Mouse (Mus musculus) testis, postnatal 14 days (tissue): Measurements from ENCODE around the gene Cdc42ep4.

Source experiments
- DNase-seq: peaks from one replicate; pipeline ENCODE4 v3.0.0; 2021; ENCODE audit warnings: low spot score

The Cdc42ep4 gene

DNA sequence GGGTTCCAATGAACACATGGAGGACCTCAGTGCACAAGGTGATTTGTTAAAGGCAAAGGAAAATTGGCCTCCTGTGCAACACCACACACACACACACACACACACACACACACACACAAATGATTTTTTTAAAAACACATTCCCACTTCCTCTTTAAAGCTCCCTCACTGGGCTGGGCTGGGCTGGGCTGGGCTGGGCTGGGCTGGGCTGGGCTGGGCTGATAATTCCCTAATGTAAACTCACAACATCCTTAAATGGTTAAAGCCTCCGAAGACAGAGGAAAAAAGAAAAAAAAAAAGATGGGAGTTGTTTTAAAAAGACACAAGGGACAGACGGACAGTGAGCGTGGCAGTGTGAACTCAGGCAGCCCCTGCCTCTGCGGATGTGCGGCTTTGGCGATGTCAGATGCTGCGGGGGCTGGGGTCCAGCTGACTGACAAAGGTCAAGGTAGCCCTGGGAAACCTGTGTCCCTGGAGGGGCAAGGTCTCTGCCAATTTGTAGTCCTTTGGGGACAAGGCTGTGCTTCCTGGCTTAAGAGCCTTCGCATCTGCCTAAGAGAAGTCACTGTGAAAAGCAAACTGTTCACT lies 26.3 kb upstream of the Cdc42ep4 start:
- no peak for DNase-seq

DNA sequence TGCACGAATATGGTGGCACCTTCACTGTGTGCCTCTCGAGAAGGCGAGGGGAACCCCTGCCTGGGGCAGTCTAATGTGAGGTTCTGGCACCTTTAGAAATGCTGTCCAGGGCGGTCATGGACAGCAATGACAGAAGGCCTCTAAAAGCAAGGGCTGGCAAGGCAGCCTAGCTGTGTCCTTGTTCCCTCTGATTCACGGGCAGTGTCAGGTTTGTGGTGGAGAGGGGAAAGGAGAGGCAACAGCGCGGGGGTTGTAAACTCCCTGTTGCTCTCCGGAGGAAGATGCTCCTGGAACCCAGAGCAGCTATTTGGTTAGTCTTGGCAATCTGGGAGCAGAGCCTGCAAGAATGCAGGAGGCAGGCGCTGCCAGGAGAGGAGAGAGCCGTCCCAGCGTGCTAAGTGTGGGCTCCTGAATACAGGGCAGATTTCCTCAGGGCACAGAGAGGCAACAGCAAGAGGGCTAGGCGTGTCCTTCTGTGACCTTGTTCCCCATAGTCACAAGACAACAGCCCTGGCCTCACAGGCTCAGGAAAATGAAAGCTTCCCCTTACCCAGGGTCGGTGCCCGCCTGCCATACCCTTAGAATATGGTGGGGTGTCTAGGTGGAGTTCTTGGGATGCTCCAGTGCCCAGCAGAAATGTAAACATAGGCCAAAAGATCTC lies 25.3 kb upstream of the Cdc42ep4 start:
- no peak for DNase-seq

DNA sequence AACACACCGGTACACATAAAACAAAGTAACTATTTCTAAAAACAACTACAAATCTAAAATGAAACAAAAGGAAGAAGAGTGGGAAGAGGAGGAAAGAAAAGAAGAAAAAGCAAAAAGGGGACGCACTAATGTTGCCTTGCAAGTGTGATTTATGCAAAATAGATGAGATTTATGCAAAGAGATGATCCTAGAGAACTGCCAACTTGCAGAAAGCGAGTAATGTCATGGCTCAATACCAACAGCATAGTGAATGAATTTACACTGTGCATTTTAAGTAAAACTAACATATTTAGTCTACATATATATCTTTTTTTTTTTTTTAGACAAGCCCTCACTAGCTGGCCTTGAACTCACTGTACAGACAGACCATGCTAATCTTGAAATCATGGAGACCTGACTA lies 23.1 kb upstream of the Cdc42ep4 start:
- no peak for DNase-seq

DNA sequence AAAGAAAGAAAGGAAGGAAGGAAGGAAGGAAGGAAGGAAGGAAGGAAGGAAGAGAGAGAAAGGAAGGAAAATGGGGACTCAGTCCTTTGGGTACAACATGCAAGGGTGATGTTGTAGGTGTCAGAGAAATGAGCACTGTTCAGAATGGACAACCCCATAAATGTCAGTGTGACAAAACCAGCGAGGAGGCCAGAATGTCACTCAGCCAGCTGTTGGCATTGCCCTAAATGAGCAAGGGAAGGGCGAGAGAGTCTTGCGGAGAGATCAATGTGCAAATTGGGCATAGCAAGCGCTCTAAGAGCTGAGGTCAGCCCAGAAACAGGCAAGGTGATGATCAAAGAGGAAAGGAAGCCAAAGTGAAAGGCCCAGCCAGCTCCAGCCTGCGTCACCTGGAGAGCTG lies 21.5 kb upstream of the Cdc42ep4 start:
- DNase-seq: no peak

DNA sequence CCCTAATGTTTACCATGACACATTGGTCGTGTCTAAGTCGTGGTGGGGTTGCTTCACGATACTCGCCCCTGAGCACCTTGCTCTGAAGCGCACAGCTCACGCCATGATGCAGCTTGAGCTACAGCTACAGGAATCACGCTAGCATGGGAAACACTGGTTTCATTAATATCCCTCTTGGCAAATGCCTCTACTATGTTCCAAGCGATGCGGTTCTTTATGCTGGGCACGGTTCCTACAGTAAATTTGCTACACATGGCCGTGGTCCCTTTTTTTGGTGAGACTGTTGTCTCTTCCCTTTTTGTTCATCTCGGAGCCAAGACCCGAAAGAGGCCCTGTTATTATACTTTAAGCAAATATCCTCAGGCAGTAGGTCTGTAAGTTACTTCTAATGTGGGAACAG lies 19.5 kb upstream of the Cdc42ep4 start:
- DNase-seq: no peak

DNA sequence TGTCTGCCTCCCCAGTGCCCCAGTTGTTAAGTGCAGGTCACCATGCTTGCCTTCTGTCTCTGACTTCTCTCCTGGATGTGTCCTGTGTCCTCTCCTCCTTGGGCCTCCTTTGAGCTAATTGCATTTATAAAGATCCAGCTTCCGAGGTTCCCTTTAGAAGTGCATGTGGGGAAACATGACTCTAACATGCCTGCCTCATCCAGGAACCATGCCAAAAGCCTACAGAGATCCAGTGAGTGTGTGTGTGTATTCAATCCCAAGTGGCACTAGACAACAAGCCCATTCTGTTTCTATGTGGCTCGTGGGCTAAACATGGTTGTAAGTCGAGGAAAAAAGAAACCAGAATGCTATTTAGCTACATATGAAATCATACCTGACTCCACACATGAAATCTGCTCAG lies 16.7 kb upstream of the Cdc42ep4 start:
- no peak for DNase-seq

DNA sequence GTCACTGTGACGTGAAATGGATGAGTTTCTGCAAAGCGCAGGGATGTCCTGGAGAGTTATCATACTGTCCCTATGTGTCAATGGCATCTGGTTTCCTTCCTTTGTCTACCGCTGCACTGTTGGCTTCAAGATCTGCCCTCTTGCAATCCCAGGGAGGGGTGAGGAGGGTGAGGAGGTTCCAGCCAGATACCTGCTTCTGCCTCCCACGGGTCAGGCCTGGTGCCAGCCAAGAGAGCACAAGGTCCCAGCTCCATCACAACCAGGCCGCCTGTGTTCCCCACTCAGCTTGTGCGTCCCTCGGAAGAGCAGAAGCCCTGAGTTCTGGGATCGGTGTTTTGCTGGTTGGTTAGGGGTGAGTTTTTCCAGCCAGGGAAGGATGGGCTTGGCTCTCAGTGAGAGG lies 15.6 kb upstream of the Cdc42ep4 start:
- no peak for DNase-seq

DNA sequence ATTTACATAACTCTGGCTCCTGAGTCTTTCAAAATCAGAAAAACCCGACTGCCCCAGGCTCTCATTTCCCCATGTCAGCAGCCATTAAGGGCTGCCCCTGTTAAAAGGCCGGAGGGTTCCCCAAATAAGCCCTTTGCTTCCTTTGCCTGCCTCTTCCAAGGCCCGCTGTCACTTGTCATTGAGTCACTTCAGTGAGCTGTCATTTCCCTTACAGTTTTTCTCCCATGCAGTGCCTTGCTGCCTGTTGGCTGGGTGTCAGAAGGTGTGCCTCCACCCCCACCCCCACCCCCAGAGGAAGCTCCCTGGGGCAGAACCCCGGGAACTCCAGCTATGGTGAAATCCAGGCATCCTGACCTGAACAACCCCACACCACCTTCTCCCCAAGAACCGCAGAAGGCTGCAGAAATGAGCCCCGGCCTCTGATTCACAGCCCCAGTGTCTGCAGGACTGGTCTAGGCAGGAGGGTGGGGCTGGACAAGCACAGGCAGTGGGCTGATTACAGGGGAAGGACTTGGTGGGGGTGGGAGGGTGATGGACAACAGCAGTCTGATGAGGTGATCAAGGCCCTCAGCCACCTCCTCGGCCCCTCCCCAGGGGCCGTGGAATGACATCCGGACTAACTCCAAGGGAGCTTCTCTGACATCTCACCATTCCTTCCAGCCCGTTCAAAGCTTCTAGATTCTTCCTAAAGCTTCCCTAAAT lies 14.8 kb upstream of the Cdc42ep4 start:
- no peak for DNase-seq

DNA sequence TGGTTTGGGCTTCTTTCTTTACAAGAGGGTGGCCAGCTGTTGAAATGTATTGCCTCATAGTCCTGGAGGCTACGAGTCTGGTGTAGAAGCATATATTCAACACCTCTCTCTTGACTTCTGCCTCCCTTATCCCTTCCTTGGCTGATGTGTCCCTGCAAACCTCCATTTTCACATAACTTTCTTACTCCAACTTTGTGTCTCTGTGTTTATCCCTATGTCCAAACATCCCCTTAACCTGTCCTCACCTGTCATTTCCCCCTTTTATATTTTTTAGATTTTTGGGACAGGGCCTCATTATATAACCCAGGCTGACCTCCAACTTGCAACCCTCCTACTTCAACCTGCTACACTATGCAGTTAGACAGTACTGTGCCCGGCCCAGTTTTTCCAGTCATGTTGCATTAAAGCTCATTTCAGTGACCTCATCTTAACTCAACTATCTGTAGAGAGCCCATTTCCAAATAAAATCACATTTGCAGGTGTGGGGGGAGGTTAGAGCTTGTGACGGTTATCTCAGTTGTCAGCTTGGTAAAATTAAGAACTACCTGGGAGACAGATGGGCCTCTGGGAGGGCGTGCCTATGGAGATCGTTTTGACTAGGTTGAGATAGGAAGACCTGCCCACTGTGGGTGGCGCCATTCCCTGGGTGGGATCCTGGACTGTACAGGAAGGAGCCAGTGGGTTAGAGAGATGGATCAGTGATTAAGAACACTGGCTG lies 12.6 kb upstream of the Cdc42ep4 start:
- no peak for DNase-seq

DNA sequence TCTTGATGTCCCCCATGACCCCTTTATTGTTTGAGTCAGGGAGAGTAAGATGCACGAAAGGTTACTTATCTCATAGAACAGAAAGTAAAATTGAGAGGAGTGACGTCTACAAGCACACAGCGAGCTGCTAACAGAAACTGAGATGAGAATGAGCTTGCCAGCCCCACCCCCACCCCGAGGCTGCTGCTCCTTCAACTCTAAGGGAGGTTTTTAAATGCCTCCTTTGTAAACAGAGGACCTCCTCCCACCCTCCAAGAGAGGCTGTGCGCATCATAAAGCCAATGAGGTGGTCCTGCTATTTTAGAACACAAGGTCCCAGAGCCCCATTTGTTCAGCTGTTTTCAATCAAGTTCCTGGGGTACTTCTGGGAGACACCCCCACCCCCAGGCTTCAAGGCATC lies 11.8 kb upstream of the Cdc42ep4 start:
- no peak for DNase-seq

DNA sequence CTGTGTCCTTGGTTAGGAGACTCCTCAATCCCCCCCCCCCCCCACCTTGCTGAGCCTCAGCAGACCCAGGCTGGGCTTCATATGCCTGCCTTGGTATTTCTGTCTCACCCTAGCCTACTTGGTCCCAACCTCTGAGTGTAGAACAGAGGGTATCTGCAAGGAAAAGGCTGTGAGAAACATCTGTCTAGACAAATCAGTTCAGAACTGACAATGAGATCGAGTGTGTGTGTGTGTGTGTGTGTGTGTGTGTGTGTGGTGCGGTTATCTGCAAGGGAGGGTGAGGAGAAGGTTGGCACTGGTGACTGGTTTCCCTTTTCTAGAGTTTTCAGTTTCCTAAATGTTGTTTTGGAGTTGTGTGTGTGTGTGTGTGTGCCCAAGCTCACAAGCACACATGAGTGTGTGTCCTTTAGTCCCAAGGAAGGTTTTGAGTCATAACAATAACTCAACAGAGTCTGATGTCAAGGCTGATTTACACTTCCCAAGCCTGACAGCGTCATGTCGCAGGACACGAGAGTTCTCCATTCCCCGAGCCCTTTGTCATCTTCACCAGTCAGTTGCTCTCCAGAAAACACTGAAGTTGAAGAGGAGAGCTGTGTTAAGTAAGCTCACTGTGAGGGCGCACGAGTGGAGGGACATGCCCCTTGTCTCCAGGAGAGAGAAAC lies 10.6 kb upstream of the Cdc42ep4 start:
- no peak for DNase-seq

DNA sequence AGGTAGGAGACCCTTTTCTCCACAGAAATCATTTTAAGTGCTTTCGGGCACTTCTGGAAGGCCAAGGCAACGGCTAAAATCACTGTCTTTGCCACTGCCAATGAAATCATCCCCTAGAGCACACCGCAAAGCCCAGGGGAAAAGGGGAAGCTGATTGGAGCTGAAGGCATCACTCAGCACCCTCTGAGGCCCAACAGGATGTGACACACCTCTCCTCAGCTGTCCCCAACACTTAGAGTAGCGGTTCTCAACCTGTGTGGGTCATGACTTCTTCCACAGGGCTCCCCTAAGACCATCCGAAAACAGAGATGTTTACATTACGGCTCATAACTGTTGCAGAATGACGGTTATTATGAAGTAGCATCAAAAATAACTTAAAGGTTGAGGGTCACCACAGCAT lies 10.0 kb upstream of the Cdc42ep4 start:
- DNase-seq: no peak

DNA sequence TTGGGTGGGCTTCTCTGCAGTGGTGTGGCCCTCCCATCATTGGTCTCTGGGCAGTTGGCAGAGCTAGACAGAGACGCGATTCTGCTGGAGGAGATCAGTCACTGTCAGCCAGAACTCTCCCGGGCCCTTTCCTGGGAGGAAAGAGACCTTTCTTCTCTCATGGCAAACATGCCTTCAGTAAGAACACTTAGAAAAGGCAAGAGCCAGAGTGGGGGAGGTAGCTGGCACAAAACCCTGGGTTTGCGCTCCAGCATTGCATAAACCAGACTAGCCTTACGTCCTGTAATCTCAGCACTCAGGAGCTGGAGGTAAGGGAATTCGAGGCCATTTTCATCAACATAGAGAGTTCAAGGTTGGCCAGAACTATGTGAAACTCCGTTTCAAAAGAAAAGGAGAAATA lies 8.8 kb upstream of the Cdc42ep4 start:
- no peak for DNase-seq

DNA sequence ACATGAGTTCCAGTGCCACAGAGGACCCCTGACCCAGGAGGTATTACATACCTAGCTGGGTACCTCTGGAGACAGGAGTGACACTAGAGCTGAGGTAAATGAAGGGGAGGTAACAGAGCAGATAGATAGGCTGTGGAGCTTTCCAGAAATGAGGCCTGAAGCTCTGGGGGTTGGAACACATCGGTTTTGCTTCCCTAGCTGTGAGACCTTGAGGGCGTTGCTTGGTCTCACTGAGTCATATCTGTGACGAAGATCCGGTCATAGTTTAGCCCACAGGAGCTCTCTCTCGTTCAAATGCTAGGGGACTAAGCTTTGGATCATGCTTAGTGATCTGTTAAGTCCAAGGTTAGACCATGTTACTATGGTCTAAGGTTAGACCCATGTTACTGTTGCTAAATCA lies 7.2 kb upstream of the Cdc42ep4 start:
- DNase-seq: no peak

DNA sequence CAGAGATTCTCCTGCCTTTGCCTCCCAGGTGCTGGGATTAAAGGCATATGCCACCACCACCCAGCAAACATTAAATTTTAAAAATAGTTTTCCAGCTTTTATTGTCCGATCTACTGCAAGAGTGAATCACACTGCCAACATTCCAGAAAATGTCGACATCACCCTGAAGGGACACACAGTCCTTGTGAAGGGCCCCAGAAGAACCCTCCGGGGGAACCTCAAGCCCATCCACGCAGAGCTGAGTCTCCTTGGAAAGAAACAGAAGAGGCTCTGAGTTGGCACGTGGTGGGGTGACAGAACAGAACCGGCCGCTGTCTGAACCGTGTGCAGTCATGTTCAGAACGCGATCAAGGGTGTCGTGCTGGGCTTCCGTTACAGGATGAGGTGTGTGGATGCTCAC lies 4.9 kb upstream of the Cdc42ep4 start:
- no peak for DNase-seq

DNA sequence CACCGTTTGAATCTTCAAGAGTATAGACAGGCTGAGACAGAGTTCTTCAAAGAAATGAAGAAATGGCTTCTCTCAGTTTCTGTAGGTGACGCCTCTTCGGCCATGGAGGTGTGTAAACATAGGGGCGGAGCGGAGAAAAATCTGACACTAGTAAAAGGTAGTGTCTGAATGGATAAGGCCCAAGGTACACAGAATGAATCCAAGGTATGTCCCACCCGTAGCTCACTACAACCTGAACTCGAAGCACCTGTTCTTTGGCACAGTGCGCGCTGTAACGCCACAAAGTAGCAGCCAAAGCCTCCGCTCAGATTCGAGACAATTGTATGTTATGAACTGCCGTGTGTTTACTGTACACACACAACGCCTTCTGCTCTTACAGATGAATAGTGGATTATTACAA lies 4.2 kb upstream of the Cdc42ep4 start:
- no peak for DNase-seq

DNA sequence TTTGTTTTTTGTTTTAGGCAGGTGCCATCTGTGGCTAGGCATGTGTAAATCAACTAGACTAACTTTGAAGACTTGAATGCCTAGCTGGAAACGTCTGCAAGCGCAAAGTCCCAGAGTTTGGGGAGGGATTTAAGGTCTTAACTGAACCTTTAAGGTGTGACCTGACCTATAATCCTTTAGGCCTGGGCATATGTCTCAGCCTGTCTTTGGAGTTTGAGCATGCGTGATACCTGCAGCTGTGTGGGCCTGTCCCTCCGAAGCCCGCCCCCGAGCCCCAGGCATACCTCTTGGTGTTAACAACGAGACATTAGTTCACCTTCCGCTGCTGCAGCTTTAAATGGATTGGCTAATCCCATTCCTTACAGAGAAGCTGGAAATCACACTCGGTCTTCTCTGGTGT lies 3.2 kb upstream of the Cdc42ep4 start:
- DNase-seq: no peak

DNA sequence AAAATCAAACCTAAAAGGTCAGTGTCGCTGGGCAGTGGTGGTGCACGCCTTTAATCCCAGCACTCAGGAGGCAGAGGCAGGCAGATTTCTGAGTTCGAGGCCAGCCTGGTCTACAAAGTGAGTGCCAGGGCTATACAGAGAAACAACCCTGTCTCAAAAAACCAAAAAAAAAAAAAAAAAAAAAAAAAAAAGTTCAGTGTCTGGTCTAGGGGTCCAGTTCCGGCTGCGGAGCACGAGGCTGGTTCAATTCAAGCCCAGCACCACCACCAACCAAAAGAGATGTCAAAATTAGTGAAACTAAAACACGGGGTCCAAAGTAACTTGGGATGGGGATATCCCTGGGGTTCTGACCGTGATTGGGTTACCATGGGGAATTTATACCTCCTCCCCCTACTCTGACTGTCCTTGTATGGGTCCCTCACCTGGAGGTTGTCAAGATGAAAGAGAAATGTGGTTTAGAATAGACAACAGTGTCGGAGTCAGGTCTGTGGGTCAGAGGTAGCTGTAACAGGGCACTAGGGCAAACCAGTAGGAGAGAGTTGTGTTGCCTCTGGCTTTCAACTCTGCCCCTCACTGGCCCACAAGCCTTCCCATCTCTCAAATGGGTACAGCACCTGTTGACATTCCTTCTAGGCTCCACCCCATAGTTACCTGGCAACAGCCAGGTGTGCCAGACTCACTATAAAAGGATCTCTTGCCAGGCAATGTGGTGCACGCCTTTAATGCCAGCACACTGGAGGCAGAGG lies 1.2 kb upstream of the Cdc42ep4 start:
- DNase-seq: no peak

DNA sequence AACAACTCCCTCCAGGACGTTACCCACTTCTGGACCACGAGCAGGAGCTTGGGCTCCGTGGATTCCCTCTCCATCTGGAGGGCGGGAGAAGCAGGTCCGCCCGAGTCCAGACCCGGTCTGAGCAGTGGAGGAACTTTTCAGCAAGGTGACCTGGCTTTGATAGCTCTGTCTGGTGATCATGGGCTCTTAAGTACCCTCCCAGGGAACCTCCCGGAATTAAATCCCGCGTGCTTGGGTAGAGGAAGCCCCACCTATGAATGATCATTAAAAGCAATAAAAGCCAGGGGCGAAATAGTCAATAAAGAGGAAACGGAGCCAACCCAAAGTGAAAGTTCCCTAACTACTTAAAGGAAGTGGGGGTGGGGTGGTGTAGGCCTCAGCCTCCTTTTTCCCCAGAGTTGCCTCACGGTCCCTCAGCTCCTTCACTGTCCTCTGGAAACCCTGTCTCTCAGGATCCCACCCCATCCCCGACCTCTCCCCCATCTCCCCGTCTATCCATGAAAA lies 529 bp upstream of the Cdc42ep4 start:
- no peak for DNase-seq

DNA sequence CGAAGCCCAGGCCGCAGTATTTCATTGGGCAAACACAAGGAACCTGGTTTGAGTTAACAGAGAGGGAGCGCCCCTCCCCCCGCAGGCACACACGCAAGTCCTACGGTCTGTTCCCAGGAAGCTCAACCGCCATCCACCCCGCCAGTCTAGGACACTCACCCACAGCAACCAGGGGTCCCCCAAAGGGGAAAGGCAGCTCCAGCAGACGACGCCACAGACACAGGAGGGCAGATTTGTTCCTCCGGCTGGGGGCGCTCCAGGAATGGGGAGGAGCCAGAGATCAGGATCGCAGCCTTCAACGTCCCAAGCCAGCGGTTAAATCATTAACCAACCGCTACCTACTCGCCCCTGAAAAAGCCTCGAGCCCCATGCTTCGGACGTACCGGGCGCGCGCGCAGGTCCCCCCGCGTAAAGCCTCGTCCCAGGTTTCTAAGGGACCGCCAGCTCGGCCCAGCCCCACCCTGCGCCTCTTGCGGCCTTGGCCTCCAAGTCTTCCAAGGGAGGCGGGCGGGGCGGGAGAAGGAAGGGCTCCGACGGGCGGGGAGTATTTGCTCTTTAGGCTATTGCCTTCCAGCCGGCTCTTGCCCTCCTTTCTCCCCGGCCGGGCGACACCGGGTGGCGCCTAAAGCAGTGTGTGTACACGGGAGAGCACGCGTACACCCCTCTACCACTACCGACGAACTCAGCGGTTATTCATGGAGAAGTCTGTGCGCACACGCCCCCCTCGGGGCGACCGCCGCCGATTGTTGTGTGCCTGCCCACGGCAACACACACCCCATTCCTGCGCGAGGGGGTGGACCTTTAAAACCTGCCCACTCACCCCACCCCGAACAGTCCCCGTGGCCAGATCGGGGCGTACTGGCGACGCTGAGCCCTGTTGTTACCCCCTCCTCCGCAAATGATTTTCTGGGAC lies 854 bp downstream of the Cdc42ep4 start:
- peak; percentile 79 for DNase-seq
